Mouse (Mus musculus): Measurements from ENCODE around the gene Rnf130. TPM values are rescaled to one million over a fixed set of nuclear protein-coding genes. Genes with fewer than 3 reads are reported as not detected.
A peak's percentile ranks its signal among the peaks of the same experiment; 100 is the strongest.

Rnf130 gene
- polyA plus RNA-seq, 1 experiment from 2014 or later, result 14.7 TPM

DNA sequence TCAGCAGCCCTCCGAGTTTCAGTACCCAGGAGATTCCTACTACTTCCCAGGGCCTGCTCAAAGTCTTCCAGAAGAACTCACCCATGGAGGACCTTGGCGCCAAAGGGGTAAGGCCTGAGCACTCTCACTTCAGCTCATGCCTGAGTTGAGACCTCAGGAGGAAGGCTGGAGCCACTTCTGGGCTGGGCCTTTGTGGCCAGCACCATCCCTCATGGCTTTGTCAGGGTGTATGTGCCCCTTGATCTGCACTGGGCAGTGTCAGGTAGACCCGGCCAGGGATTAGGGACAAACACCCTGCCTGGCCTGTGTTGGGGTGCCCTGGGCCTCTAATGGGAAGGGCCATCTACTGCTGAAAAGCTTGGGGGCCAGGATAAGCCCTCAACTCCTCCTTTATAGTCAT is 126.2 kb downstream of the Rnf130 start:
- WGBS, result 91% methylated on average over 3 of the region's 3 CpGs
- Histone ChIP-seq H3K4me3 (ENCODE audit: low read length) (no peak overlapping the region), H3K4me2 (ENCODE audit: low read depth, low read length) (no peak overlapping the region), H3K9me3 (ENCODE audit: control insufficient read depth, low read length) (no peaks in the 10 kb centered on the region), H3K9ac (ENCODE audit: low read depth, low read length) (no peak overlapping the region), H3K27me3 (replicated peaks; ENCODE audit: control insufficient read depth, insufficient read depth, low read length) (no peaks in the 10 kb centered on the region), H3K36me3 (ENCODE audit: control insufficient read depth, insufficient read depth, low read length) (peaks cover 30% of the 10 kb centered on the region), H3K27ac (ENCODE audit: low read length) (no peak overlapping the region), H3K4me1 (ENCODE audit: control insufficient read depth, insufficient read depth, low read length) (no peaks in the 10 kb centered on the region)
- no peak for ATAC-seq

DNA sequence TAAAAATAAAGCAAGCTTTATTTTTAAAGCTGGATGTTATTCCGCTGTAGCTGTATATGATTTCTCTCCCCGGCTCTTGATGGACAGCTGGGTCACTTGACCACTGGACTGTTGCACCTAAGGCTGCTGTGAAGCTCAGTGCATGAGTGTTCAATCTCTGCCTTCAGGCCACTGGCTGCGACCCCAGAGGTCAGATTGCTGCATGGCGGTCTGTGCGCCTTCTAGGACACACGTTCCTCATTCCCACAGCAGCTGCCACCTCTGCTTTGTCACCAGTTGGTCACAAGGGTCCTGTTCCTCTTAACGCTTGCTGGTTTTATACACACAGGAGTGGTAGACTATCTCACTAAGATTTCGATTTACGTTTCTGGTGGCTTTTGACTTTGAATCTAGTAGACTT is 129.0 kb downstream of the Rnf130 start:
- Histone ChIP-seq H3K4me3 (ENCODE audit: low read length) (no peak overlapping the region), H3K4me1 (ENCODE audit: control insufficient read depth, insufficient read depth, low read length) (no peaks in the 10 kb centered on the region), H3K9me3 (ENCODE audit: control insufficient read depth, low read length) (no peaks in the 10 kb centered on the region), H3K27ac (ENCODE audit: low read length) (no peak overlapping the region), H3K9ac (ENCODE audit: low read depth, low read length) (no peak overlapping the region), H3K4me2 (ENCODE audit: low read depth, low read length) (no peak overlapping the region), H3K36me3 (ENCODE audit: control insufficient read depth, insufficient read depth, low read length) (peaks cover 24% of the 10 kb centered on the region), H3K27me3 (replicated peaks; ENCODE audit: control insufficient read depth, insufficient read depth, low read length) (no peaks in the 10 kb centered on the region)
- WGBS, result 76% methylated on average over 9 of the region's 9 CpGs
- no peak for ATAC-seq

MicroRNA genes within 50 kb of the gene (microRNA counts, 519-probe panel; counts per million panel counts)
- microRNA mmu-miR-340-3p (2,023 counts per million, percentile 43 among the panel's probes with 10 or more counts), microRNA mmu-miR-340-5p (3,171 counts per million, percentile 82 among the panel's probes with 10 or more counts)

Small RNA genes within 50 kb of the gene (microRNA-seq; reads per million reads assigned to microRNA genes)
- 250 reads per million, percentile 59 among the genes with 10 or more reads in this experiment for gene Mir340

Other genes starting within 250 kb of the Rnf130 start
- 5.8 and 6.4 TPM in 2 replicates for gene Gfpt2, start 231.2 kb upstream of the Rnf130 start, polyA plus RNA-seq (2015; fragmentation: Nextera tagmentation; extraction: Ambion mirVana)
- gene Mapk9, start 178.6 kb upstream of the Rnf130 start, polyA plus RNA-seq (2015; fragmentation: Nextera tagmentation; extraction: Ambion mirVana), result 26.6 and 27.8 TPM in 2 replicates
- gene Rasgef1c, start 123.5 kb upstream of the Rnf130 start, polyA plus RNA-seq (2015; fragmentation: Nextera tagmentation; extraction: Ambion mirVana), result 0.26 and 0.28 TPM in 2 replicates
- gene Tbc1d9b, start 106.0 kb downstream of the Rnf130 start, polyA plus RNA-seq (2015; fragmentation: Nextera tagmentation; extraction: Ambion mirVana), result 29.9 and 32.5 TPM in 2 replicates
- 10.3 and 12.4 TPM in 2 replicates for gene Mrnip, start 149.1 kb downstream of the Rnf130 start, polyA plus RNA-seq (2015; fragmentation: Nextera tagmentation; extraction: Ambion mirVana)
- gene Sqstm1, start 185.5 kb downstream of the Rnf130 start, polyA plus RNA-seq (2015; fragmentation: Nextera tagmentation; extraction: Ambion mirVana), result 193 and 196 TPM in 2 replicates
- gene Mgat4b, start 185.5 kb downstream of the Rnf130 start, polyA plus RNA-seq (2015; fragmentation: Nextera tagmentation; extraction: Ambion mirVana), result 7.6 and 8.2 TPM in 2 replicates
- gene Ltc4s, start 213.3 kb downstream of the Rnf130 start, polyA plus RNA-seq (2015; fragmentation: Nextera tagmentation; extraction: Ambion mirVana), result 4.3 and 5.1 TPM in 2 replicates